Mouse (Mus musculus) T-helper 2 cell (primary cell): ENCODE measurements around the gene Nav2.

ENCODE experiments used
- in situ Hi-C: fragments of 300-600 bp; cut with MboI, MseI; formaldehyde crosslinking; loops from one replicate; pipeline ENCODE4 v1.15.1; 2025; ENCODE audit warnings: high pct_unique_total_duplicates

Gene Nav2

DNA sequence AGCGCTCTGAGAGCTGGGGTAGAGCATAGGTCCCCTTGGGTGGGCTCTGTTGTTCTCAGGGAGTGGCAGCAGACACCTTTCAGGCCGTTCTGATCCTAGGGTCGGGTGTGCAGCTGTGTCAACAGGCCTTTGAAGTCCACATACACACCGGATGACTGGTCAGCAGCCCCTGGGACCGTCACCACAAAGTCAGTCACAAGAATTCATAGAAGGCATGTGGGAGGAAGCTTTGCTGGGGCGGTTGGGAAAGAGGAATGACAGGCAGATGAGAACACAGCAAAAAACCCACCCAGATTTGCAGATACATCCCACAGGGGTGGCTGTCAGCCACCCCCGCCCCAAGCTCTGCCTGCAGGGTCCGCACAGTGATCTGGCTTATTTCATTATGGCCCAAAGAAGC is 20.5 kb upstream of the Nav2 start:
- in situ Hi-C loops = no loop called here

DNA sequence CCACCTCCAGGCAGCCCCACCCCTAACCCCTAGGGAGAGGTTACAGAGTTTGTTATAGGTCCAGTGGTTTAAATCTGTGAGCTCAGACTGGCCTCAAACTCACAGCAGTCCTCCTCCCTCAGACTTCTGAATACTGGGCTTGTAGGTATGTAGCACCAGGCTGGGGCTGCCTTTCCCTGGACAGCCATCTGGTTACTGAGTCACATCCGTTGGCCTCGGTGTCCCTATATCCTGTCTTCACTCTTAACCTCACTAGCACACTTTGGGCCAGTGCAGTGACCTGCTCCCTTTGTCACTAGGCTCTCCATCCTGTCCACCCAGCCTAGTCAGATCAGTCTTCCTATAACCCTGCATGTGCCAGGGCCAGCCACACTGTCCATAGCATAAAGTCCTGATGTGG is 19.8 kb upstream of the Nav2 start:
- in situ Hi-C loops = no loop called here

DNA sequence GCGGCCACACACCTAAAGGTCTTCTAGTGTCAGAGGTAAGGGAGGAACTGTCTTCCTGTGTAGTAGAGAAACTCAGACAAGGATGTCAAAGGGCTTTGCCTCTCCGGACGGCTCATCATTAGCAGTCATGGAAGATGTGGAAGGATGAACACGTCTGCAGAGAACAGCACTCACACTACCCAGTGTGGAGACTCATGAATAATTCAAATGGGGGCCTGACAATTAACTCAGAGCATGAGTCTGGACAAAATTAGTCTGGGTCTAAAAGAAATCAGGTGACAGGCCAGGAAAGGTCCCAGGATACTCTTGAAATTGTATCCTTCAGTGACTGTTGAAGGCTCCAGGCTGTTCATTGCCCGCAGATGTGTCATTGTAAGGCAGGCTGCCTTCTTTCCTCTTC is 17.5 kb upstream of the Nav2 start:
- in situ Hi-C loops = no loop called here

DNA sequence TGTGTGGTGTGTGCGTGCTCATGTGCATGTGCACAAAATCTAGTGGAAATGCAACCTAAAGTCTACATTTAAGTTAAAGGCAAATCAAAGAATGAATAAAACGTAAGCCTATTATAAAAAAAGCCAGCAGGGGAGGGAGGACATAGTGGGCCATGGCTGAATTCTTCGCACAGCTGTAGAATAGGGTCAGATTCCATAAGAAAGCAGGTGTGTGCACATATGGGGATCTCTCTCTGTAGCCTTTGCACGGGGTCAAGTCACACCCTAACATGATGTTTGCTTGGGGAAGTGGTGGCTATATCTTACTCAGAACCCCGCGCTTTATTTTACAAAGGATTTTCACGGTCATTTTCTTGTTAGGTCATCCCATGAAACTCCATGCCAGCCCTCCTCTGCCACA is 15.4 kb upstream of the Nav2 start:
- in situ Hi-C loops = no loop called here

DNA sequence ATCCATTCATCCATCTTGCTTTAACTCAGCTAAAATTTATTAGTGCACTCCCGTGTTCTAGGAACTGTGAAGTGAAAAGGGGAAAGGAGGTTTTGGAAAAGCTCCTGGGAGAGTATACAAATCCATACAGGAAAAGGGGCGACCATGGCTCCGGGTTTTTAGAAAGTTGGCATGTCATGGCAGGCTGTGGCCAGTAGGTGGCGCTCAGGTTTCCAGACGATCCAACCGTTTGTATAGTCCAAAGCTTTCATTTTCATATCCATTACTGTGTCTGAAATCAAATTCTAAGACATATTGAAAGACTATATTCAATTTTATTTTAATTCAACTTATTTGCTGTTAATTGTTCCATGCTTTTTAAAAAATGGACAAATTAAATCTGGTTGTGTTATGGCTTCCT is 14.4 kb upstream of the Nav2 start:
- in situ Hi-C loops = no loop called here

DNA sequence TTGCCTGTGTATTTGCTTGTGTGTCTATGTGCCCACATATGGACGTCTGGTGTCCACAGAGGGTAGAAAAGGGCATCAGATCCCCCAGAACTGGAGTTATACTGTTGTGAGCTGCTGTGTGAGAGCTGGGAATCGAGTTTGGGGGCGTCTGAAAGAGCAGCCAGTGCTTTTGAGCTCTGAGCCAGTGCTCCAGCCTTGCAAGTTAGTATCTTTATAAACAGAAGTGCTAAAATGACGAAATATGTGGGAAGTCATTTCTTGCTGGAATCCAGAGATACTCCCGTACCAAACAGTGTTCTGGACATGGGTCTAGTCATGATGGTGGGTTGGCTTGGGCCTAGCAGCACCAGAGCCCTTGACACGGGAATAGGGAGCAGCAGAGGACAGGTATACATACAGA is 13.8 kb upstream of the Nav2 start:
- in situ Hi-C loops = loop anchor here (5.0 kb wide), 1 partner anchor 213 kb away; no protein-coding TSS in a partner anchor

DNA sequence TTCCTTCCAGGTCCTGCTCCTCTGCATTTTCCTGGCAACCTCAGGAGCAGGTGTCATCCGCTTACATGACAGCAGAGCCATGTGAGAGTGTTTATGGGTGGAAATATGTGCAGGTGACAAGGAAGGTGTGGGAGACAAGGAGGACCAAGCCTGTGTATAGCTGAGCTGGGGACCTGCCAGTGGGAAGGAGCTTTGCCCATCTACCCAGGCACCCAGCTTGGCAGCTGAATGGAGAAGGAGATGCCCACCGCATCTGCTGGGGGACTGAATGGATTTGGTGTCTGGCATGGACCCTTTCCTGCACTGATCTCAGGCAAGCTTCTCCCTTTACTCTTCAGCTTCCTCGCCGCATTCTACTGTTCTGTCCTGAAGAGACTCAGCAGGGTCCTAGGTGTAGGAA is 13.0 kb upstream of the Nav2 start:
- in situ Hi-C loops = loop anchor here (5.0 kb wide), 1 partner anchor 212 kb away; no protein-coding TSS in a partner anchor

DNA sequence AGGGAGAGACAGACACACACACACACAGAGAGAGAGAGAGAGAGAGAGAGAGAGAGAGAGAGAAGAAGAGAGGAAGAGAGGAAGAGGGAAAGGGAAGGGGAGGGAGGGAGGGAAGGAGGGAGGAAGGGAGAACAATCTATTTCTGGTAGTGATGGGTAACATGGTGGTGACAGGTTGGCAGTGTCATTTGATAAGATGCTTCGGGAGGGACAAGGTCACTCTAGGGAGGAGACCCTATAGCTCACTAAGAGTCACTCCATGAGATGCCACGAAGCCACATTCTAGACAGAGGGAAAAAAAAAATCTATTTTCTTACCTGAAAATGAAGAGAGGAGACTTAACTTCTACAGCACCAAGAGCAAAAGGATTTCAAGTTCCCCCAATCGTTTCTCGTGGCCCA is 12.5 kb upstream of the Nav2 start:
- in situ Hi-C loops = loop anchor here (5.0 kb wide), 1 partner anchor 211 kb away; no protein-coding TSS in a partner anchor

DNA sequence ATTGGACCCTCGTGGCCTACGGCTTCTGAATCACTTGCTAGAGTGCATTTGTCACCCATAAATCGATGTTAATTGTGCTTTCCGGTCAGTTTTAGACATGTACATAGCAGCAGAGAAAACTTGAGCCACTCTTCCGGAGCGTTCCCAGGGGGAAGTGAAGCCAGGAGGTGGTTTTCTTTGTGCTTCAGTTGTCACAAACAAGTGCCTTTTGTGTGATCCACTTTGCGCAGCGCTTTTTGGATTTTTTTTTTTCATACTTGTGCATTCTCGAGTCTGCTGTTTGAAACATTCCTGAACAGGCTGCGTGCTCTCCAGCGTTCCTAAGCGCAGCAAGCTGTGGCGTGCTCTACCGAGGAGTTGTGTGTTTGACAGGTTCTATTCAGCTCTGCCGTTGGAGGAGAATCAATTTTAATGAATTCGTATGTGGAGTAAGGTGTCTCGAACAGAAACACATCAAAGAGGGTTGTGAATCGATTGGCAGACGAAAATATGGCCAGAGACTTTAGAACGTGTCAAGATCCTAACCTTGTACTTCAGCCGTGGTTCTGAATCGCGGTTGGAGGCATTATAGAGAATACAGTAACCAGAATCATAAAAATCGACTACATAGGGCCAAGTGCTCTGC is 10.9 kb upstream of the Nav2 start:
- in situ Hi-C loops = loop anchor here (5.0 kb wide), 1 partner anchor 210 kb away; no protein-coding TSS in a partner anchor

DNA sequence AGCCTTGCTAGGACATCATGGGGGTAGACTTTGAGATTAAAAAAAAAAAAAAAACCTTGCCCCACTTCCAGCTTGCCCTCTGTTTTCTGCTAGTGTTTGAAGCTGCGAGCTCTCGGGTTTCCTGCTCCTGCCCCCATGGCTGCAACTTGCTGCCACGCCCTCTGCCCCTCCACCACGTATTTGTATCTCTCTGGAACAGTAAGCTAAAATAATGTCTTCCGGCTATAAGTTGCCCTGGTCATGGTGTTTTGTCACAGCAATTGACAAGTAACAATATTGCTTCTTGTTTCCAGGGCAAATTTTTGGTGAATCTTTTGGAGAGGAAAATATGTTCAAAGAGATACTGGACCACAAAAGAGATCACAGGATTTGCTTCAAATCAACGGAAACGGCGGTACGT is 10.1 kb upstream of the Nav2 start:
- in situ Hi-C loops = loop anchor here (5.0 kb wide), 1 partner anchor 209 kb away; no protein-coding TSS in a partner anchor

DNA sequence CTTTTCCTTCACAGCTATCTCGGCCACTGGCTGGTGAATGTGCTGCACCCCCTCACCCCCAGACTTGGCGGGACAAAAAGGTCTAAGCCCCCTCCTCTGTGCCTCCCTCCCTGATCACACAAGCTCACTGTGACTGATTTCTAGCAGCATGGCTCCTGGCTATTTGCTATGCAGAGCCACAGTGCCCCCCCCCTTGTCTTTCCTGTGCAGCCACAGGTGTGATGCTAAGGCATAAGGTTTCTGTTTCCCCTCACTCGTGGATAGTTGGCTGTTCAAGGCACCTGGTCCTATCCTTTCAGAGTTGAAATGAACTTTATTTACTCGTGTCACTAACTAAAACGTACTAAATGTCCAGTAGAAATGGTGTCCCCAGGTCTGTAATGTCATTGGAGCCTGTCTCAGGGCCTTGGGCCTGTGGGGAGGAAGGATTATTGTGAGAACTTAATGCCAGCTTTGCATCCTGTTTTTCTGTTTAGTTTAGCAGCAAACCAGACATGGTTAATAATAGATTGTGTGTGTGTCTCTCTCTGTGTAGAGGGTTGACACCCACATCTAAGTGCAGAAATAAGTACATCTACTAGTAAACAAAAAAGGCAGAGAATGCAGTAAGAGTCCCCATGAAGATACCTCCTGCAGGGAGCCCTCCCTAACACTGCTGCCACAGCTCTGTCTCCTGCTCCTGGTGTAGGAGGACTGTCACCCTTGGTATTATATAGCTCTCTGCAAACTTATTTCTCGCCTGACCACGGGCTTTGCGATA is 7.9 kb upstream of the Nav2 start:
- in situ Hi-C loops = no loop called here

DNA sequence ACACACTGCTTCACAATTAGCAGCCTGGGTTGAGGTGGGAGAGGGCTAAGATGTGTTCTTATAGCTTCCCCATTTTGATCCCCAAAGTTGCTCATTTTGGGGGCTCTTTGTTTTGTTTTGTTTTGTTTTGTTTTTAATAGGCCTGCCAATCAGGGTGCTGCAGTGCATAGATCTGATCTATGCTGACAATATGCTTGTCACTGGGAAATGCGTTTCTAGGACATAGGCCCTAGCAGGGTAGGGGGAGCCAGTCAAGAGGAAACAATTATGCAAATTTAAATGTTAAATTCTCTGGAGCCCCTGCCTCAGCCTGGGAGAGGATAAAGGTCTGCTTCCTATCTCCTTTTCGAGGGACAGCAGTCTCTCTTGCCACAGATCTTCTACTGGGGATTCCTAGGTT is 6.1 kb upstream of the Nav2 start:
- in situ Hi-C loops = no loop called here

DNA sequence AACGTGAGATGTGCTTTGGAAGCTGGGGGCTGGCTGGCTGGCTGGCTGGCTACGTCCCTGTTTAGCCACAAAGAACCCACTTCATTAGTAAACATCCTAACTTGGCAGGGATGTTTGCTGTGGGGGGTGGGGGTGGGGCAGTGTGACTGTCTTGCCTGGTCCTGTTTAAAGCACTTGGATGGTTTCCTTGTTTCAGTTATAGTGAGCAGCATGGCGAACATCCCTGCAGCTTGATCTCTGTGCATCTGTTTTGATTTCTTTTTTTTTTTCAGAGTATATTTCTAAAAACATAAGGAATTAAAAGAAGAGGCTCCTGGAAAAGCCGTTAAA is 791 bp downstream of the Nav2 start:
- in situ Hi-C loops = no loop called here

DNA sequence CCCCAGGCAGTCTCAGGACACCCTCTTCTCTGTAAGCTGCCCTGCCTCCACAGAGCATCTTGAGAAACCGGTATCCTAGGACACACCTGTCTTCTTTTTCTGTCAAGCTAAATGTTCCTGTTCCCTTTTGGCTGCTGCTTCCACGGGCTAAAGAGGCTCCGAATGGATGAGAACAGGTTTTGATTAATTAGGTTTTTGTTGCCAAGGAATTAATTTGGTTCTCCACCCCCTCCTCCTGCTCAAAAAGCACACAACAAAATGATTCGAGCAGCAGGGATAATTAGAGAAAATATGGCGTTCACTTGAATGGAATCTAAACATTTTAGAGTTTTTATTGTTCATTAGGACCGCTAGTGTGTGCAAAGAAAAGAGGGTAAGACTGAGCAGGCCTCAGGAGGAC is 1.8 kb downstream of the Nav2 start:
- in situ Hi-C loops = no loop called here

DNA sequence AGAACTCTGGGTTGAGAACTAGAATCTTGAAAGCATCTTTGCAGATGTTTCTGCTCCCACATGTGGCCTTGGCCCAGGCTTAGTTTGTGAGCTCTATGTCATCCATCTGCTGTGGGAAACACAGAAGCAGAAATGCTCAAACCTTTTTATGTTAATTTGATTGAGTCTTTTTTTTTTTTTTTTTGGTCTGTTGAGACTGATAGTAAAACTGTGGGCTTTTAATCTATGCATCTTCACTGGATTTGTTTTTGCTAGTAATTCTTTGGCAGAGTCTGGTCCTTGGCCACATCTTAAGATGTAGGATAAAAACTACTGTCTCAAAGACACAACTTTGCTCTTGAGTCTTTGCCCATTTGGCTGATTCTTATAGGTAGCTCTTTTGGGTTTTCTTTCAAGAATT is 2.6 kb downstream of the Nav2 start:
- in situ Hi-C loops = no loop called here

DNA sequence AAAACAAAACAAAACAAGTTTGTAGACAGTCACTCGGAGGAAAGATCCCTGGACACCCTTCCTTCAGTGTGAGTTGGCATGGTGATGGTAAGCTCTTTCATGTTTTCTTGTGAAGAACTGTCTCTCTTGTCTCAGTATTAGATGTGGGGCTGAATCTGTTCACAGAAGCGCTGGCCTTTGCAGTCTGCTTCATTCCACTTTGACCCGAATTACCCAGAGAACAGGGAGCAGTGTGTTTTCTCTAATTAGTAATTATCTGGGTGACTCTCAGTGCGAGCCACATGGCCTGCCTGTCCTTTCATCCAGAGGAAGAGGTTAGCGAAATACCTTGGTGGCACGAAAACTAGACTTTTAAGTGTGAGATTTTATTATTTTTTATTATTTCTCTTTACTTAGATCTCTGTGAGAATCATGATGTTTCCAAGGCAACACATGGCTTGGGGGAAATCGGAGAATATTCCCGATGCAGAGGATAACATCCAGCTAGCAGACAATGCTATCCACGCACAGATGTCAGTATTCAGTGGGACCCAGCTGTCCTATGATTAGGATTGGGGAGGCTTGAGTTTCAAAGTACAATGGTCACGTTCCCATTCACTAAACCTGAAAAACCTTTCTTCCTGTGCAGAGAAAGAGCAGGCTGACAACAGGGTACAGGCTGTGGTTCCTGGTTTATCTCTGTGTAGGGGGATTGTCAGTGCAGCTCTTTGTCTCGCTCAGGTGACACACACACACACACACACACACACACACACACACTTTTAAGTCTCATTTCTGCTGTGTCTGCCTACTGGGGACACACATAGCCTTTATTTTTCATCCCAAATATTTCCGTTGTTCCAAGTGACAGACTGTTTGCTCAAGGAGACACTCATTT is 6.4 kb downstream of the Nav2 start:
- in situ Hi-C loops = no loop called here

DNA sequence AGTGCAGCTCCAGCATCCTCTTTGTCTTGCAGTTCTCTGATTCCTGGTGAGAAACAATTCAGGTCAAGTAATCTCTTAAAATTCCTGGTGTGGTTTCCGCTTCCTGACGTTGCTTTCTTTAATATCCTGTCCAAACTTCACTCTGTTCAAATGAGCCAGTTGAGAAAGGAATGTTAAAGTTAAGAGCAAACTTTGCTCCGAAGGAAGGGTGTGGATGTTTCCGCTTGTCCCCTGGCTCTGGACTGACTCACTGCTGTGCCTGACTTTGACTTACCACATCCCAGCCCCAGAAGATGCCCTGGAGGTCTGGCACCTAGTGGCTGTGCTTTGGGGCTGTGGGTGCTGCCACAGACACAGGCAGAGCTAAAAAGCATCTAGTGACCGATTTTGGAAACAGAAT is 8.9 kb downstream of the Nav2 start:
- in situ Hi-C loops = no loop called here

DNA sequence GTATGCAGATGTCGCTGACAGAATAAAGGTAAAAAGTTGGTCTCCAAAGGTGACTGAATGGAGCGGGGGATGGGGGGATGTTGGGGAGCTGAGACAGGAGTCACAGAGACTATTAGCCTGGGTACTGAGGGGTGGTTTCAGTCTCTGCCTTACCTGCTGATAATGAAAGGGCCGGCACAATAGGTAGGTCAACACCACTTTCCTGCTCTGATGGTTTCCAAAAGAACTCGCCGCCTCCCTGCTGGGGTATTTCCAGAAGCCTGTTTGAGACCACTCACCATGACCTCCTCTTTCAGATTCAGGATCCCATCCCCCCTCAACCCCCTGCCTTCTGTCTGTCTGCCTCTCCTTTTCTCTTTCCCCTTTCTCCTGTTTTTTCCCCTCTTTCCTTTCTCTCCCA is 9.5 kb downstream of the Nav2 start:
- in situ Hi-C loops = no loop called here

DNA sequence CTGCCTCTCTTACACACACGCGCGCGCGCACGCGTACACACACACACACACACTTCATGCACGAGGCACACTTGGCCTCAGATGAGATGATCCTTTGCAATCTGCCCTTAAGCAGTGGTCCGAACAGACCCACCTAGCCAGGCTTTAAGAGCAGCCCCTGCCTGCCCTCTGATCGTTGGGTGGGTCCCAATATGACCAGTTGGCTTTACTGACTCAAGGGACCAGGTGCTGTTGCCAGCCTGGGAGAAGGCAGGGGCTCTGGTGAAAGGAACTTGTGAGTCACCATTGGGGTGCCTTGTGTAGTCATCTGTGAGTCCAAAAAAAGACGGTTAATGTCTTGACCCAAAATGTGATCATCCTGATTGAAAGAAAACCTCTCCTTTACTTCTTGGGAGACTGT is 9.9 kb downstream of the Nav2 start:
- in situ Hi-C loops = no loop called here

DNA sequence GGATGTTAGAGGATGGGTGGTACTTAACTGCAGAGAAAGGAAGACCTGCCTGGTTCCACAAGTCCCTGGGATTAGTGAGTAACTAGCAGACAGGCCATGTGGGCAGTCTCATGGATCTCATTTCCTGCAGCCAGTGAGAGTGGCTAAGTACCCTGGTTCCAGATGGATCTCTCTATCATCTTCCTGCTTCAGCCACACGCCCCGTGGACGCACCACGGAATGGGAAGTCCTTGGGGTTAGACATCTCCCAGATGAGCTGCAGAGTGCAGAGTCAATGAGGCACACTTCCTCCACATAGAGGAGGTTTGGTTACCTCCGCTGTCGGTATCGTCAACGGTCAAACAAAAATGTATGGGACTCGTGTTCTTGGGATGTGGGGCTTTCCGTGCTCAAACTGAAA is 15.1 kb downstream of the Nav2 start:
- in situ Hi-C loops = no loop called here

DNA sequence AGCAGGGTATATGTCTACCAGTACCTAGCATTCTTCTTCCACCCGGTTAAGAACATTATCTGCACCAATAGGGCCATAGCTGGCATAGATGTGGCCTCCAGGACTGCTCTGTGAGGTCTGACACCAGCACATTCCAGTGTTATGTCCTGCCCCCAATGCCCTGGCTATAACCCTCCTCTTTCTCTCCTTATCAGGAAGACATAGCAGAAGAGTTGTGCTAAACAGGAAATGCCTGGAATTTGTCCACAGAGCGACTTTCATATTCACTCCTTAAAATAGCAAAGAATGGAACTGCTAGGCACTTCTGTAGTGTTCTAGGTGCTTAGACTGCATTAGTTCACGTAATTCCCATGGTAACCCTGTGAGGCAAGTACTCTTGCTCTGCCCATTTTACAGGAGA is 16.7 kb downstream of the Nav2 start:
- in situ Hi-C loops = no loop called here

DNA sequence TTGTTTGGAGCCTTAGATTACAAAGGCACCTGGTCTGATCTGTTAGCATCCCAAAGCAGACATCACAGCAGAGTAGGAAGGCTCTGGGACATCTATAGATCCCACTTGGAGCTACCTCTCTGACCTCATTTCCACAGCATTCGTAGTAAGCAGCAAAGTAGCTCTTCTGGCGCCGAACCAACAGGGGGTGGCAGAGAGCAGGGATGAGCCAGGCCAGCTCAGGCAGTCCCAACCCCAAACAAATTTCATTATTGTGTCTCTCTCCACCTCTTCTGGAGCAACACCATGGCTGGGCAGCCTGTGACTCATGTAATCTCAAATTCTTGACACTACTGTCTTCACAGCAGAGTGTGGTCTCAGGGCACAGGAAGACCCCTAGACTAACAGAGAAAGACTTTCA is 19.8 kb downstream of the Nav2 start:
- in situ Hi-C loops = no loop called here

DNA sequence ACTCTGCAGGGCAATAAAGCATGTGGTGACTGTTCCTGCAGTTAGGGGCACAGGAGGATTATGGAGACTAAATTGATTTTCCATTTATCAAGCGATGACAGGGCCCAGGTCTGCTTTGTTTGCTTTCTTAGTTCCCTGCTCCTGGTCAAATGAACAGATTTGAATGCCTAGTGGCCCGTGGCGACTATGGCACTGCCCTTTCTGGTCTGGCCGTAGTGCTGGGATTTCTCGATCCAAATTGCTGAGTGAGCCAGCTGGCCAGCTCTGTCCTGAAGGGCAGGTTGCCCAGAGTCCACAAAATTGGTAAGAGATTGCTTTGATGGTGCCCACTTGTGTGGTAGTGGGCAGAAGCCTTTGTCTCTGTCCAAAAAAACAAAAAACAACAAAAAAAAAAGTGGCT is 21.9 kb downstream of the Nav2 start:
- in situ Hi-C loops = no loop called here
